ENCODE assay signal across 19 mouse cellular contexts in genomic region chr14:40224331-40224730, GRCm38 (mm10).
"Had no signal": no experiment of that assay in that cellular context is flagged by ENCODE, and none has a peak within 500 bp of the region (broad histone marks: within the 10 kb centered on the region; RNA-seq: fewer than 3 reads in every experiment).

No protein-coding gene starts in this region.

- H3K9ac ChIP-seq: liver, embryonic 14.5 days; lung, embryonic 14.5 days; midbrain, embryonic 12.5 days; neural tube, embryonic 12.5 days; neural tube, embryonic 15.5 days had no signal

- H3K36me3 ChIP-seq: midbrain, embryonic 10.5 days; midbrain, embryonic 12.5 days; neural tube, embryonic 12.5 days; neural tube, embryonic 15.5 days had no signal

- H3K9me3 ChIP-seq: midbrain, embryonic 10.5 days; midbrain, embryonic 12.5 days; neural tube, embryonic 12.5 days; neural tube, embryonic 15.5 days had no signal

- DNase-seq: lung, adult 18-20 months; lung, embryonic 14.5 days; lung, postnatal 10 days; lung, postnatal 4 days; midbrain, embryonic 14.5 days; right cerebral cortex, adult 18-20 months; right cerebral cortex, postnatal 25 days; right cerebral cortex, postnatal 4 days; spleen, adult 18-20 months; thymus, adult 18-20 months; thymus, postnatal 14 days; thymus, postnatal 4 days had no signal

- H3K27me3 ChIP-seq: midbrain, embryonic 12.5 days; neural tube, embryonic 12.5 days; neural tube, embryonic 15.5 days had no signal

- H3K4me2 ChIP-seq: lung, embryonic 14.5 days; midbrain, embryonic 12.5 days; neural tube, embryonic 12.5 days; neural tube, embryonic 15.5 days had no signal

- H3K27ac ChIP-seq: liver, embryonic 14.5 days; midbrain, embryonic 10.5 days; midbrain, embryonic 12.5 days; neural tube, embryonic 12.5 days; neural tube, embryonic 15.5 days had no signal

- ATAC-seq: midbrain, embryonic 16.5 days had no signal

- H3K4me1 ChIP-seq: midbrain, embryonic 10.5 days; midbrain, embryonic 12.5 days; neural tube, embryonic 12.5 days; neural tube, embryonic 15.5 days had no signal

- H3K4me3 ChIP-seq: midbrain, embryonic 10.5 days; midbrain, embryonic 12.5 days; myocyte; neural tube, embryonic 12.5 days; neural tube, embryonic 15.5 days had no signal
